Mouse (Mus musculus) testis, postnatal 10 days (tissue): ENCODE measurements around the gene Ccl4.

Experiments used
- DNase-seq: peaks from one replicate; pipeline ENCODE4 v3.0.0; 2021; ENCODE audit warnings: low spot score

The Ccl4 gene

GRCm38 (mm10) chr11:83662204-83662603, at the start of gene Ccl4:
Gene Ccl4, plus strand, starts transcription at chr11:83662584.
- DNase-seq: no peak

GRCm38 (mm10) chr11:83616586-83616985, 45.8 kb upstream of the Ccl4 start:
- no peak for DNase-seq

GRCm38 (mm10) chr11:83618238-83618637, 44.1 kb upstream of the Ccl4 start:
- DNase-seq: no peak

DNA sequence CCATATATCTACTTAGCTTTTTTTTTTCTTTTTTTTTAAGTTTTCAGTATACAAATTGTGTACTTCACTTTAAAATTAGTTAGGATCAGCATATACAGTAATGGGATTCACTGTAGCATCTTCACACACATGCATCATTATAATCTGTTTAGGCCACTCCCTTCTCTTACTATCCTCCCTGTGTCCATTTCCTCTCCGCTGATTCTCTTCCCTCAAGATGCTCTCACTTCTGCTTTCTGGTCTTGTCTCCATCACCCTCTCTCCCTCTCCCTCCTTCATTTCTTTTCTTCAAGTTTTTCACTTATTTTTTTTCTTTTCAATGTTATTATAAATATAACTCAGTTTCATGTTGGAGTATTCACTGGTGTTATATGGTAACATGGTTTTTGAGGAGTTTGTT, 43.3 kb upstream of the Ccl4 start:
- no peak for DNase-seq

DNA sequence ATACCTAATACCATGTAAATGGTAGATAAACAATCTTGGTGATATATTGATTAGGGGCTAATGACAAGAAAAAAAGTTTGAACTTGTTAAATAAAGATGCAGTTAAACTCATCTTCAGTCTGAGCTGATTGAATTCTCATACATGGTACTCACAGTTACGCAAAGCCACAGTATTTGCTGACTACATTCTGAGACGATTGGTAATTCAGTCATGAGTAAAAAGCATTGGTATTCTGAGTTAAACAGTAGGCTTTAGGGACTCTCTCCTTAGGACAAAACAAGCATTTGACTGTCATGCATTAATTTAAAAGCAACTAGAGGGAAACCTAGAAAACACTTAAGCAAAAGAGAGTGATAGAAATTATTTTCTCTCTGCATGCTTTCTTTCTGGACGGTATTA, 38.8 kb upstream of the Ccl4 start:
- DNase-seq: no peak

DNA sequence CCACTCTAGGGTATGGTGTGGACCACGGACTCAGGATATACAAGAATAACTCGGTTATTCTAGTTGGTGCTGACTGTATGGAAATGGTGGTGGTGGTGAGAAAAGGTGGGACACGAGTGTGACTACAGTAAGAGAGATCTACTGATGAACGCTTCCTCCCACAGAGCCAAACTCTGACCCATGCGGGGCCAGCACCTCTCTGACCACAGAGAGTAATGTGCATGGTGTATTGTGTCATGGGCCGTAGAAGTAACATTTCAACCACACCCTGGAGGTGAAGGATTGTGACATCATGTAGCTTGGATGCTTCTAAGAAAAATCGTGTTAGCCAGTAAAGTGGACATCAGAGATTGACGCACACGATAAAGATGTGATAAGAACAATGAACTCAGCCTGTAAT, 33.6 kb upstream of the Ccl4 start:
- no peak for DNase-seq

DNA sequence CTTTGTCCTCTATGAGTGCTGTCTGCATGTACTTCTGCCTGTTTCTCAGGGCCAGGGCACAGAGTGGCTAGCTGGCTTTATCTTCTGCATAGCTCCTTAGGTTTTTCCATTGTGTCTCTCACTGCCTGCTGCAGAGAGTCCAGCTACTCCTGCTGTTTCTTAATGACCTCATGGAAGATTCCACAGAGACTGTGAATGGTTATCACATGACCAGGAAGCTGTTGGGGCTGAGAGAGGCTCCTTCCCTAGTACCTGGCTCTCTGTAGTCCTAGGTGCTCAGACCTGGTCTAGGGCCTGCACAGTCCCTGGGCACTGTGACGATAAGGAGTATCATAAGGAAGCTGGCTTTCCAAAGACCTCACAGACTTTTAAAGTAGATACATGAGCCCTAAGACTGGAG, 31.8 kb upstream of the Ccl4 start:
- no peak for DNase-seq

DNA sequence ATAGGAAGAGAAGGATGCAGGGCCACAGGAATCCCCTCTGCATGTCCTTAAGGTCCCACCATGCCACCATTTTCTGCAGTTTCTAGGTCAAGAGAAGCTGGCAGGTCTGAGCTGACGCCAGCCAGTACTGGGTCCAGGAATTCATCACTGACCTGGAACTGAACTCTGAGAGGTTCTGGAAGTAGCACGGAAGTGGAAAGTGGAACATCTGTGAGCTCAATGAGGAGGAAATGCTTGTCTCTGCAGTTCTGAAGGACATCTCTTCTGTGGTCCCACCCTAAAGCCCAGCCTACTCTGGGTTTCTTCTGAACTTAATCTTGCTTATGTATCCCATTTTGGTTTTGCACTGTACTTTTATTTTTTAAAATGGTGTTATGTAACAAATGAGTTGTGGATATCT, 31.3 kb upstream of the Ccl4 start:
- no peak for DNase-seq

GRCm38 (mm10) chr11:83632744-83633143, 29.6 kb upstream of the Ccl4 start:
- DNase-seq: no peak

- no peak for DNase-seq
These were observed 28.0 kb upstream of the Ccl4 start for GRCm38 (mm10) chr11:83634425-83634824.

- DNase-seq: no peak
These were observed 27.5 kb upstream of the Ccl4 start for GRCm38 (mm10) chr11:83634898-83635297.

DNA sequence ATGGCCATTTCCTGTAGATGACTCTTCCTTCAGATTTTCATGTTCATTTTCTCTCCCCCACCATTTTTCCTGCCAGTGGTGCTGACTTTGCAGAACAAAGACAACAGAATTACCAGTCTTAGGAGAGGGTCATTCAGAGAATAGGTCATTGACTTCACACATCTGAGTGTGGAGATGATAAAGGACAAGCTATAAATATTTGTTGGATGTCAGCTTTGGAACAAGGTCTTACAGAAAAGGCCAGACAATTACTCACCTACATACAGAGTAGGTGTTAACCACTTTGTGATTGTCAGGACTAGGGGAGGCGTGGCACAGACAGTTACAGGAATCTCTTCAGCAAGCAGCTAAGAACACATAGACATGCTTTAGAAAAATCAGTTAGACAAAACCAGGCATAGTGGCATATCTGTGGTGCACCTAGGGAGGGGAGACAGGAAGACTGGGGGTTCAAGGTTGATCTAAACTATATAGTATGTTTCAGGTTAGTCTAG, 25.6 kb upstream of the Ccl4 start:
- DNase-seq: no peak

GRCm38 (mm10) chr11:83638934-83639333, 23.4 kb upstream of the Ccl4 start:
- no peak for DNase-seq

GRCm38 (mm10) chr11:83639533-83639932, 22.9 kb upstream of the Ccl4 start:
- no peak for DNase-seq

DNA sequence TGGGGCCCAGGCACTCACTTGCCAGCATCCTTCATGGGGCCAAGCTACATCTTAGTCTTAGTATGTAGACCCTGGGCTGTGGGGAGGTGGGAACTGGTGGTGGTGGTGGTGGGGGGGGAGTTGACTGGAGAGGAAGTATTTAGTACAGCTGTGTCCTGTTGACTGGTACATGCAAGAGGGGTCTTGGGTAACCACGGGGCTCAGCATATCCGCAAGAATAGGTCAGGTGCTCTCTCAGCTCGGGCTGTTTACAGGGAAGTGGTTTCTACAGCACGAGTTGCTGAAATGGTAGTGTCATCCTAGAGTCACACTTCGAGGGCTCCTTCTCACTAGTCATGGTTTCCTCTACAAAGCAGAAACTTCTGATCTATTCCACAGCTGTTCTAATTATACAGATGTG, 22.2 kb upstream of the Ccl4 start:
- DNase-seq: no peak

DNA sequence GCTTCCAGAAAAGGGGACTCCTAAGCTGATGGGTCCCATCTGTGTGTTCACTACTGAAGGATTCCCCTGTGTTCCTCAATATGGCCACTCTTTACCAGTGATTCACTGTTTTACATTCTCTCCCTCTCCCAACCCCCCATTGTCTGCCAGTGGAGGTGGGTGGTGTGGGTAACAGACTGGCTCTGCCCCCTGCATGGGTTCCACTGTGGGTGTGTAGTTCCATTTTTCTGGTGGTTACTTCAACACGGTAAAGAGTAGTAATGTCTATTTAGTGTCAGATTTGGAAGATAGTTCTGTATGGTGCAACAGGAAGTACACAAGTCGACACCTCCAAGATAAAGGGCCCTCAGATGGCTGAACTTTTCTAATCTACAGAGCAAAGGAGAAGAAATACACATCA, 21.2 kb upstream of the Ccl4 start:
- no peak for DNase-seq

DNA sequence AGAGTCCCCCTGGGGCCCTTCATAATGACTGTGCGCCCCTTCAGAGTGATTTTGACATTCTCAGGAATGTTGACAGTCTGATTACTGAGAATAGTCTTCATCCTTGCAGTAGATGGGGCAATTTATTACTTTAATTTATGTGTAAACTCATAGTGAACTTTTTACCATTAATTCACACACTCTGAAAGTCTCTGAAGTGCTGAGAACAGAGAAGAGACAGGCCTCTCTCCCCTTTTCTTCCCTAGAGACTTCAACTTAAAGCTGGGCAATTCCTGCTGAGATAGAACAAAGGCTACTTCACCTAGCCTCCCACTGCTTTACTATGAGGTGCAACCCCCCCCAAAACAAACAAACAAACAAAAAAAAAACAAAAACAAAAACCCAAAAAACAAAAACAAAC, 16.9 kb upstream of the Ccl4 start, which contains the start of gene Rpl9-ps1:
Rpl9-ps1 (minus strand) TSS at position 101 of the 400 bp plus-strand sequence.
- no peak for DNase-seq

GRCm38 (mm10) chr11:83646356-83647149, 15.8 kb upstream of the Ccl4 start:
- DNase-seq: no peak

DNA sequence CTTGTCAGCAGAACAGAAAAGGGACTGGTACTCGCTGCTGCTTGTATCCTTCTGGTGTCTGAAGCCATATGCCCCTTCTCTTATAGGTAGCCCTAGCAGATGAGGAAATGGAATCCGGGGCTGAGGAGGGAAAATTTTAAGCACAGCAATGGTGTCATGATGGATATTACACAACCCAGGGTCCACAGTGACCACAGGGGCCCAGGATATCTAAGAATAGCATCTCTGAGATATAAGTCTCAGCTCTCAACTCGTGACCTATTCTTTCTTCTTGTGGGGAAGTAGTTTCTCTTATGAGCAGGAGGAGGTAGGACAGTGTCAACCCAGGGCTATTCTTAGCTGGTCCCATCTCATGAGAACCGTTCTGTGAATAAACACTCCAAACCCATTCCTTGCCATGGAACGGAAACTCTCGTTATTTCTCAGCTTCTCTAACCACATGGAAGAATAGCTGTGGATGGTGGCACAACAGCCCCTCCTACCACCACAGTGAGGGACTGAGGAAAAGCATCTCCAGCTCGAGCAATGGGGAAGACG, 13.0 kb upstream of the Ccl4 start, which contains the start of gene Ccl3:
Ccl3 (minus strand) TSS at position 51 of the 537 bp plus-strand sequence.
- no peak for DNase-seq

DNA sequence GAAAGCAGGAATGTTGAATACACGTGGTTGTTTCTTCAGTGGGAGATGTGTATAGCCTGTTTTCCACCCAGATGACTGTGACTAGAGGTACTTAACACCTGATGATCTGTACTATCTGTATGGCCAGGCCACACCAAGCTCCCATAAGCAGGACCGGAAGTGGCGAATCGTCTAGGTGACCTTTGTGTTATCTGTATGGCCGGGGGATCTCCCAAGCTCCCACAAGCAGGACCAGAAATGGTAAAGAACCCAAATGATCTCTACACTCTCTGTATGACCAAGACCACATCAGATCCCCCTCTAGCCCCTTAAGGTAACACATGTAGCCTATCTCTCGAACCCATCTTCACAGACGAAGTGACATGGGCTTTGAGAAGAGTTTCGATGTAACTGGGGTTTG, 7.8 kb upstream of the Ccl4 start:
- DNase-seq: no peak

DNA sequence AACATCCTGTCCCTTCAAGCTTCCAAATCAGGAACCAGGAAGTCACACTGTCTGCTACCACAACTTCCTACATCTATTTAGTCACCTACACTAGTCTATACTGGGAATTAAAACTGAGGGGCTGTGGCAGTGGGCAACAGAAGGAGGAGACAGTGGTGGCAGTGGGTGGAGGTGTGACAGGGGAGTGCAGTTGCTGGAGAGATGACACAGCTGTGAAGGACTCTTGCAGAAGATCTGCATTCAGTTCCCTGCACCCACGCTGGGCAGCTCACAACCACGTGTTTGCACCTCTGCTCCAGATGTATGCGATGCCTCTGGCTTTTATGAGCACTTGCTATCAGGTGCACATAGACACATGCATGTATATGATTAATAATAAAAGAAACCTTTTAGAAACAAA, 4.9 kb upstream of the Ccl4 start:
- DNase-seq: no peak

GRCm38 (mm10) chr11:83658797-83659196, 3.6 kb upstream of the Ccl4 start:
- no peak for DNase-seq

- DNase-seq: no peak
These were observed 1.1 kb downstream of the Ccl4 start for GRCm38 (mm10) chr11:83663532-83663931.

DNA sequence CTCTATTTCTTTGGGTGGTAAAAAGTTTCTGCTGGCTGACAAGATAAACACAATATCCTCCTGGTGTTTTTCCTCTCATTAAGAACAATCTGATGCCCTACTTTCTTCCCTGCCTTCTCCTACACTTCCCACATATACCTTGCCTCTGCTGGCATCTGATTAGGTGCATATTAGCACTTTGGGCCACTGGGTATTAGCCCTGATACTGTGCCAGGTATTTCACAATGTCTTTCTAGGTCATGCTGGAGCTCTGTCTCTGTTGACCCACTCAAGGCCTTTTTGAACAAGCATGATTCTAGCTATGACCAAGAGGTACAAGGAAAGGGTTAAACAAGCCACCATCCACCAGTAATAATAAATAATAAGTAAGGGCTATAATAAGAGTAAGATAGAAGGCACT, 9.4 kb downstream of the Ccl4 start:
- no peak for DNase-seq
